Mouse (Mus musculus): Measurements from ENCODE around the gene Kif5c.

DNA sequence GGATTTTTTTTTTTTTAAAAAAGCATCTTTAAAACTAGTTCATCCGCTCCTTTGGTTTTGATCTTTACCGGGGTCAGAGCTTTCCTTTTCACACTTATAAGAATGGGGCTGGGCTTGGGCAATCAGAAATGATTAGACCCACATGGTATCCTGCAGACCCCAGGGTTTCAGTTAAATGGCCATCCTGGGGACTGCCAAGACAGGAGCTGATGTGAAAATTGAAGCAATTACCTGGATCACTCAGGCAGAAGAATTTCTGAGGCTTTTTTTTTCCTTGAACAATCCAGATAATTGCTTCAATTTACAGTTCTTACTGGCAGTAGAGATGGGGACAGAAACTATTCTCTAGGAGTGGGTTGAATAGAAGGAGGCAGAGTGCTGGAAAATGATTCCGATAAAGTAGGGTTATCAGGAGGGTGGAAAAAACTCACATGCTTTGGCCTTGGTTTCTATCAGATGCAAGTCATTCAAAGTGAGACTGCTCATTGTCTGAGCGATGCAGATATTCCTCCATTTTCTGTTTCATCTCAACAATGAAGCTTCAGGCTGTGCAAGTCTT is 16.2 kb upstream of the Kif5c start:
- TF ChIP-seq CTCF (IDR thresholded peaks at IDR 0.05; ENCODE audit: extremely low read depth, insufficient read length, insufficient replicate concordance, low read depth, low read length) (no peak), POLR2A (IDR thresholded peaks at IDR 0.05; ENCODE audit: low read depth, low read length) (no peak)
